Mouse (Mus musculus): ENCODE measurements around the gene Dnajc6.

DNA sequence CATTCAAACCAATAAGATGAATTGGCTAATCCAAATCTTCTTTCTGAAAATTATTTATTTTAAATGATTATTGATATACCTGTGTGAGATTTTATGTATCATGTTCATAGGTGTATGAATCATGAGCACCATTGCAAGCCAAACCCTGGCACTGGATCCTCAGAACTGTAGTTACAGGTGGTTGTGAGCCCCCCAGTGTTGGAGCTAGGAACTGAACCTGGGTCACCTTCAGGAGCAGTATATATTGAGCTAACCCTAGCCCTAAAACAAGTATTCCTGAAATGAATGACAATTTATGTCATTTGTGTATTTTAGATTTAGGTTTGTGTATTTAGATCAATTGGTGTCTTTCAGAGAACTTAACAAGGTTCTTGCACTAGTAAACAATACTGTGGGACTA is 105.3 kb downstream of the Dnajc6 start:
- no peak for TF ChIP-seq POLR2A (IDR thresholded peaks at IDR 0.05; ENCODE audit: borderline replicate concordance, control insufficient read depth, low read depth, low read length)
- TF ChIP-seq CTCF (IDR thresholded peaks at IDR 0.05; ENCODE audit: control insufficient read depth, insufficient read depth, low read length), result 0 out of 2 replicates have a peak, but pooled peaks have one; percentile 20
